Mouse (Mus musculus) v-Abl transformed pro-B cells (cell line): Measurements from ENCODE around the gene Atp5h.

Source experiments
- in situ Hi-C, 2 experiments: fragments of 400-800 bp; cut with MboI; formaldehyde crosslinking; loops; one replicate each; pipeline ENCODE4 v1.15.1; 2025; ENCODE audit not compliant: unreplicated experiment in 2 of 2

The Atp5h gene

DNA sequence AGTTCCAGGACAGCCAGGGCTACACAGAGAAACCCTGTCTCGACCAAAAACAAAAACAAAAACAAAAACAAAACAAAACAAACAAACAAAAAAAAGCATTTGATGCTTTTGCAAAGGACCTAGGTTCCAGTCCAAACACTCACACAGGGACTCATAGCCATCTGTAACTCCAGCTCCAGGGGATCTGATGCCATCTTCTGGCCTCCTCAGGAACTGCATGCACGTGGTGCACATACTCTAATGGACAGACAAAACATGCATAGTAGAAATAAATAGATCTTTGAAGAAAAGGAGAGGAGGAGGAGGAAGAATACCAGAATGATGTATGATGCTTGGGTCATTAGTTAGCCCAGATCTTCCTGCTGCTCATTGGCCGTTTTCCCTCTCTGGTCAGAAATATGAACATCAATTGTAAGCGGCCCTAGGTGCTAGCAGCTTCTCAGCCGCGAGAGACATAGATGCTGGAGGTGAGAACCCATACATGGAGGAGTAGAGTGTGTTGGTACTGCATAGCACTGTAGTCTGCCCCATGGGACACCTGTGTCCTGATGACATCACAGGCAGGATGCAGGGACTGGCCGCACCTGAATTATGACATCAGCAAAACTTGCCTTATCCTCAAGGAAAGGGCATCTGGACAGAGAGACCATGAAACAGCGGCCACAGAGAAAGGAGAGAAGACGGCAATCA lies 20.3 kb upstream of the Atp5h start, which contains the start of gene Trim80:
TSS of gene Trim80 (plus strand) at position 640 of the 690 bp plus-strand sequence.
- in situ Hi-C loops, result no loop called here

DNA sequence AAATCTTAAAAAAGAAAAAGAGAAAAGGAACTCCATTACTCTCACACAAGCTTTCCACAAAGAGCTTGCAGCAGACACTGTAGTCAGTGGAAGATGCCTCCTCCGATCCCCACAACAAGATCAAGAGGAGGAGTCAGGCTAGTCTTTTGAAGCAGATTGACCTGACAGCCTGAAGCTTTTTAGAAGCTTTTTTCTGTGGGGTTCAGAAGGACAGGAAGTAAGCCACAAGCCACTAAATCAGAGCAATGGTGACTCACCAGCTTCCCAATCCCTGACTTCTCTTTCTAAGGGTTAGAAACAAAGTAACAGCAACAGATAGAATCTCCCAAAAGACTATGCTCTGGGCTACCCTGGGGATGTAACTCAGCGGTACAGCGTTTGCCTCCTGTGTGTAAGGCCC lies 19.6 kb upstream of the Atp5h start:
- in situ Hi-C loops, result no loop called here

GRCm38 (mm10) chr11:115437571-115438122 lies 17.9 kb upstream of the Atp5h start:
- in situ Hi-C loops, result no loop called here

DNA sequence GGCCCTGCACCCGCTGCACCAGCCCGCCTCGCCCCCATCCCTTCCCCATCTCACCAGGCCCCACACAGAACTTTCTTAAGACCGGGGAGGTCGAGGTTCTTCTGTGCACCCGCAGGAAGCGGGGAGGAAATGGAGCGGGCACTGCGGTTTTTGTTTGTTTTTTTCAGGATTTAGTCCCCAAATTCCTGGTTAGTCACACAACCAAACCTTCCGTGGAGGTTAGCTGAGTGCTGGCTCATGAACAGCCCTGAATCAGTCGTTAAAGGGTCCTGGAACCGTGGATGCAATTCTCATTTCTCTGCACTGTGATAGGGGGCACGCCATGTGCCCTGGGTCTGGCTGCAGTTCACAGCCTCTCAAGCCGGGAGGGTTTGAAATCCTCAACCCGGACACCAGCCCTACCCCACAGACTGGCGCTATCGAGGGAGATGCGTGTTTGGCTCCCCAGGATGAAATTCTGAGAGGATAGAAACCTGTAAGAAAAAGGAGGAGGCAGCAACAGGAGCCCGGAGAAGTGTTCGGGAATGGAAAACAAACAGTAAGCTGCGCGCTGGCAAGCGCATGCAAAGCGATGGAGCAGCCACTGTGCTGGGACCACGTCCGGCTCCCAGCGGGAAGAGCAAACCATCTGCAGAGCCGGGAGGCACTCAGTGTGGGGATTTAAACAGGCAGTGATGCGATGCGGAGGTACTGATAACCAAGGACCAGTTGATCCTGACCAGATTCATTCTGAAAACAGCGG lies 16.0 kb upstream of the Atp5h start:
- in situ Hi-C loops, result no loop called here

GRCm38 (mm10) chr11:115433342-115433741 lies 13.6 kb upstream of the Atp5h start:
- in situ Hi-C loops, result loop anchor here in 1 of 2 experiments (5.0 kb wide), 1 partner anchor 39 kb away; no protein-coding TSS in a partner anchor

- in situ Hi-C loops, result loop anchor here in 1 of 2 experiments (5.0 kb wide), 1 partner anchor 39 kb away; no protein-coding TSS in a partner anchor
Observed at GRCm38 (mm10) chr11:115432814-115433213, 13.1 kb upstream of the Atp5h start.

DNA sequence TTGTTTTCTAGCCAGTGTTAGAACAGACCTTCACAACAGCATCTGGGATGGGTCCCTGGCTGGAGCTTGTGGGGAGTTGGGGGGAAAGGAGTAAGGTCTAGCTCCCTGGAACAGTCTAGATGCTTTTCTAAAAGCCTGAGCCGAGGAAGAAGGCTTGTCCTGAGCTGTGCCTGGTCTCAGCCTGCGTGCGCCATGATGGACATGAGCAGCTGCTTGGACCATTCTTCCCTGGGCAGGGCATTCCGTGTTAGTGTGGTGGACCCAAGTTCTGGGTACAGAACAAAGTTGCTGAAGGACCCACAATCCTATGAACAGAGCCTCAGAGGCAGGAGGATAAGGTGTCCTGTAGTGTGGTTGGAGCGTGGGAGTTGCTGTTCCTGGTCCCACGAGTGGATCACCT lies 10.8 kb upstream of the Atp5h start:
- in situ Hi-C loops, result loop anchor here in 1 of 2 experiments (5.0 kb wide), 1 partner anchor 42 kb away; no protein-coding TSS in a partner anchor

DNA sequence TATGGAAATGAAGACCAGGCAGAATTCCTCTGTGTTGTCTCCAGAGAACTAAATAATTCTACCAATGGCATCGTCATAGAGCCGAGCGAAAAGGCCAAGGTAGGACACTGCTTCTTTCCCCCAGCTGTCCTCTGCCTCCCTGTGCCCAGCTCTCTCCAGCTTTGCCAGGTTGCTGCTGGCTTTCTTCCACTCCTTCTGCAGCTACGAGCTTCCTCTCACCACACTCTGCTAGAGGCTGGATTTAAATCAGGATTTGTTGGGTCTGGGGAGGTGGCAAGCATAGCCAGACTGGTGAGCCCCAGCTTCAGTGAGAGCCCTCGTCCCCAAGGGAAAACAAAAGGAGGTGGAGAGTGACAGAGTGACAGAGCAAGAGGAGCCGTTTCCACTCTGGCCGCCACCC lies 9.5 kb upstream of the Atp5h start:
- in situ Hi-C loops, result loop anchor here in 1 of 2 experiments (5.0 kb wide), 1 partner anchor 43 kb away; no protein-coding TSS in a partner anchor

DNA sequence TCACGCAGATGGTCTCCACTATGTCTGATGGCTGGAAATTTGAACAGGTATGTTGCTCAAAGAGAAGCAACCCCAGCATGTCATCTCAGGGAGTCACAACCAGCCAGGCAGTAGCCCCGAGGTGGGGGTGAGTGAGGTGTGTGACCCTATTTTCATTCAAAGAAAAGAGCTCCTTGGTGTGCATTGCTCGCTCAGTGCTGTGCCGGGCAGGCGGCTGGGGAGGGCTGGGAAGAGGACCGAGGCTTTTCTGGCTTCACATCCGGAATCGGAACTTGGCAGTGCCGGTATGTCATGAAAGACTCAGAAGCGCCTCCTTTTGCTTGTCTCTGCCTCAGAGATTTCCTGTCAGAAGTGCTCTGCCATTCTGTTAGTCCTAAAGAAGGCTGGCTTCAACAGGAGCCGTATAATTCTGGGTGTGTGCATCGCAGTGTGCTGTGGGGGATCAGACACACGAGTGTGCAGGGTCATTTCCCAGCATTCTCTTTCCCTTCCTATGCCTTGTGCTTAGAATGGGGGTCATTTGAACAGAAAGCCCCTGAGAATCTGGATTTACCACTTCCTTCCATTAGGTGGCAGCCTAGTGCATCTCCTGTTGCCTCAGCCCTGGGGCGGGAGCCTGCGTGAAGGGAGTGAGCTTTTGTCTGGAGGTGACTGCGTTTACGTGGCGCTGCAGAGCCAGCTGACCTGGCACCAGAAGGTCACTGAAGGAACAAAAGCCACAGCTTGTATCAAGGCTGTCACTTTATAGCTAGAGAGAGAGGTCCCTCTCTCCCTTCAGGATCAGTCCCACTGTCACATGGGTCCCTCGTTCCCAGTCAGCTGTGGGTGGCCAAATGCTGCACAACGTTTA lies 7.9 kb upstream of the Atp5h start:
- in situ Hi-C loops, result loop anchor here in 1 of 2 experiments (5.0 kb wide), 1 partner anchor 45 kb away; no protein-coding TSS in a partner anchor

DNA sequence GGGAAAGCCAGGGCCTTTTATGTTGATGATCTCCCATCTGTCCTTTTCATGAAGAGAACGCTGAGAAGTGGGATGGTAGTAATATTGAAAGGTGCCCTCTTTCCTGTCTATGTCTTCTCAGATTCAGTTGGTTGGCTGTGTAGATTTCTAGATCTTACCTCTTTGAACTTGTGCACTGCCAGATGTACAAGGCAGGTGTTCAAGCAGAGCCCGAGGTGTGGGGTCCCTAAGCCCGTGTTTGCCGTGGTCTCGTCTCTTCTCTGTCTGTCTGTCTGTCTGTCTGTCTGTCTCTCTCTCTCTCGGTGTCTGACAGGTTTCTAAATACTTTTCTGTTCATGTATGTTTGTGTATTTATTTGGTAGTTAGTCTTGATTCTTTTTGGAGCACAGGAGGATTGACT lies 5.9 kb upstream of the Atp5h start:
- in situ Hi-C loops, result loop anchor here in 1 of 2 experiments (5.0 kb wide), 1 partner anchor 47 kb away; no protein-coding TSS in a partner anchor

DNA sequence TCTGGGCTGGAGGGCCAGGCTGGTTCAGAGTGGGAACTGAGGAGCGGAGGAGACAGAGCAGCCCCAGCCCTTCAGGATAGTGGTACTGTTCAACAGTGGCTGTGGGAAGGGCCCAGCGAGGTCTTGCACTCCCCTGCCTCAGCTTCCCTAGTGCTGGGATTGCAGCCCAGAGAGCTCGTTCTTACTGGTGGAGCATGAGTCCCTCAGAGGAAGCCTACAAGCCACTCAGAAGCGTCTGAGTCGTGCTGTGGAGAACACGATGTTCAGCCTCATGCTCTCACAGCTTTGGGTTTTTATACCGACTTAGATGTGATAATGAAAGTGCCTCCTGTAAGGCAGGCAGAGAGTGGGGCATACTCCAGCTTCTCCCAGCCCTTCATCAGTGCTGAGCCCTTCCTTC lies 4.9 kb upstream of the Atp5h start:
- in situ Hi-C loops, result loop anchor here in 1 of 2 experiments (5.0 kb wide), 1 partner anchor 48 kb away; no protein-coding TSS in a partner anchor

GRCm38 (mm10) chr11:115423091-115423490 lies 3.3 kb upstream of the Atp5h start:
- in situ Hi-C loops, result no loop called here

GRCm38 (mm10) chr11:115421972-115422371 lies 2.2 kb upstream of the Atp5h start:
- in situ Hi-C loops, result no loop called here

- in situ Hi-C loops, result no loop called here
Observed at GRCm38 (mm10) chr11:115421328-115421727, 1.6 kb upstream of the Atp5h start.

DNA sequence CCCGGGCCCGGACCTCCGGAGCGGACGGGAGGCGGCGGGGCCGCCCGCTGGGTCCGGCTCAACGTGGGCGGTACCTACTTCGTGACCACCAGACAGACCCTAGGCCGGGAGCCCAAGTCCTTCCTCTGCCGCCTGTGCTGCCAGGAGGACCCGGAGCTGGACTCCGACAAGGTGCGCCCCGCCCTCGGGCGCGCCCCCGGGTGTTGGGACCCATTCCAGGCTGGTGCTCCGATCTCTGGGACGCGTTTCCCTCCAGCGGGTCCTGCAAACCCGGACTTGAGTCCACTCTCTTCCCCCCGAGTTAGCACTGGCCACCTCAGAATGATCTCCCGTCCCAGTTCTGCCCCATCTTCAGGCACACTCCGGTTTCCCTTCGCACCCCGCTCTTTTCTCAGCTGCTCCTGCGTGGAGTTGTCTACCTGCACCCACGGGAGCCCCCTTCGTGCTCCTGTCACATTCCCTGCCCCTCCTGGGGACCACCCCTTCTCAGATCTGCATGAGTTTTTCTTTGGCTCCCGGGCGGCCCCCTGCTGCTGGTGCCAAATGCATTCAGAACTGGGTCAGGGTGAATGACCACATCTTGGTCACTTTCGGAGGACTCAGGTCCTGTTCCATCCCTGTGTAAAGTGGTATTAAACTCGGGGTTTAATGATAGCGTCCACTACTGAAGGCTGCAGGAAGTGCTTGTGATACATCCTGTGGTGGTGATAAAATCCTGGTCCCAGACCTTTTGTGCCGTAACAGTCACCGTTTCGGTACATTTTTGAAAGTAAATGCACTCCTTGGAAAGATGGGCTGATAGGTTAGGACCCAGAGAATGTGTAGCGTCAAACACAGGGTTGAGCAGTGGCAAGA lies 801 bp upstream of the Atp5h start:
- in situ Hi-C loops, result no loop called here

DNA sequence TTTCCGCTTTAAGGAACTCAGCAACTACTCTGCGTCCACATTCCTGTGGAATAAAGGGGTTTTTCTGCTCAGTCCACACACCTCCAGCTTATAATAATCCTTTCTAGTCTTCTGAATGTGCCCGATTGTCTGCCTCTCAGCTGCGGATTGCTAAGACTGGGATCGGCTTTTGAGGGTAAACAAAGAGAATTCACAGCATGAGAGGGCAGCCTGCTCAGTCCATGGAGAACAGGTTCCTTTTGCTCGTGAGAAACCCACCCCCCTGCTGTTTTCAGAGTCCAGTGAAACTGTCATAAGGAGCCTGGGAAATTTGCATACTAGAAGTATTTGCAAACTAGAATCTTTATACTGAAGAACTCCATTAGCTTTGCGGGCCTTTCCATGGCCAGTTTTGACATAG lies 10.2 kb downstream of the Atp5h start:
- in situ Hi-C loops, result no loop called here

GRCm38 (mm10) chr11:115408266-115408920 lies 11.4 kb downstream of the Atp5h start:
- in situ Hi-C loops, result no loop called here

DNA sequence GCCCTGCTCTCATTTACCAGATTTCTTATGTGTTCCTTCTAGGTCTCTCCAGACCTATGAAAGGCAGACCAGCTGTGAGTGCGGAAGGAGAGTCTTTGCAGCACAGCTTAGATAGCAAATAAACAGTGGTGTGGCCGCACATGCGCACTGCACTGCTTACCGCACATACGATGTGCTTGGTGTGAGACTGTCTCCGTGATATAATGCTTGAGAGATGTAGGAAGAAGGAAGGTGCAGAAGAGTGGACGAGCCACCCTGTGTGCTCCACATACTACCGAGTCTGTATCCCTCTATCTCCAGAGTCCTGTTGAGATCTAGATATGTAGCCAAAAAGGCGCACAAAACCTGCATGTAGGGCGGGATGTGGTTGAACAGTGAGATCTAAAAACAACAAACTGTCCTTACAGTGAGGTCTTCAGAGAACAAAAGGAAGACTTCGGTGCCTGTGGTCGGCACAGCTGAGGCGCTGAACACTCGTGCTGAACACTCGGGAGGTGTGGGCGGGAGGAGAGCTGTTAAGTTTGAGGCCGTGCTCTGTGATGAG lies 12.8 kb downstream of the Atp5h start:
- in situ Hi-C loops, result no loop called here

DNA sequence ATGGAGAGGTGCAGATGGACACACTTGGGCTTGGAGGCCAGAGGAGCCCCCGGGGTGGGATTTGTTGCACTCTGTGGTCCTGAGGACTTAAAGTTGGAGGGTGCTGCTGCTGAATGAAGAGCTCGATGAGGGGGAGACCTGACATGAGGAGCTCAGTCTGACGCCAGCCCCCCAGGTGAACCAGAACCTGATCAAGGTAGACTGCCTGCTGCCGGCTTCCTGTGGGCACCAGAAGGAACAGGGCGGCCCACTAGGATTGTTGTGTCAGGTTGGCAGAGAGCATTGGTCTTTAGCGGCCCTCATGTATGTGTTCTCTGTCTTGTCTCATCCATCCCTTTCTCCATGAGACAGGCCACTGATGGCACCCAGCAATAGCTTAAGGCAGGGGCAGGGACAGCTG lies 14.0 kb downstream of the Atp5h start:
- in situ Hi-C loops, result no loop called here
